Mouse (Mus musculus): Measurements from ENCODE around the gene Hba-a1.

The Hba-a1 gene

GRCm38 (mm10) chr11:32333235-32333634 lies 49.9 kb downstream of the Hba-a1 start:
- intact Hi-C loops (cut with DNase I): no loop called here
